Mouse (Mus musculus): Measurements from ENCODE around the gene Adcyap1r1.

DNA sequence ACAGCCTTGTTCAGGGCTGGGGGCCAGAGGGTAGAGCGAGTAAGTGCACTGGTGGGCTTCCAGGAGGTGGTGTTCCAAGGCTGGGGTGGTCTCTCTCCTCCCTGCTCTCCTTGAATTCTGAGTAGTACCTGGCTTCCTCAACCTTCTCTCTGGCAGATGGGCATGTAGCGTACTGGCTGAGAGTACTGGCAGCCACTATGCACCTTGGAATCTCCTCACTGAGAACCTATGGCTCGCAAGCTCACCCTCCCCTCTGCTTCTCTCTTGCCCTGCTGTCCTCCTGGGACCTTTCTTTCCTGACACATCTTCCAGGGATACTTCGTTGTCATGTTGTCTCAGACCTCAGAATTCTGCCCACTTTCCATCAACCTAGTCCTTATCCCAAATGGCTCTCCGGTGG, 3.9 kb downstream of the Adcyap1r1 start:
- TF ChIP-seq CTCF (IDR thresholded peaks at IDR 0.05; ENCODE audit: low read depth, low read length) (no peak), POLR2A (IDR thresholded peaks at IDR 0.05; ENCODE audit: extremely low read depth, insufficient read depth, low read length) (no peak)
